Mouse (Mus musculus) cerebral cortex, adult 2 months (tissue): ENCODE results near the gene Thumpd3.

Experiments
- WGBS: fragments of 180-500 bp; shearing (Covaris S2); methylation state at CpG from one replicate; pipeline ENCODE4 v1.1.7; 2018; 5-methylcytosine and 5-hydroxymethylcytosine counted together

Gene Thumpd3

GRCm38 (mm10) chr6:113046041-113046975, at the start of gene Thumpd3:
Gene Thumpd3 (plus strand): TSS chr6:113046225.
- WGBS = under 1% methylated on average over 59 of the region's 59 CpGs

- 63% methylated on average over 1 of the region's 2 CpGs for WGBS
These were observed 46.8 kb upstream of the Thumpd3 start for GRCm38 (mm10) chr6:112999199-112999598.

DNA sequence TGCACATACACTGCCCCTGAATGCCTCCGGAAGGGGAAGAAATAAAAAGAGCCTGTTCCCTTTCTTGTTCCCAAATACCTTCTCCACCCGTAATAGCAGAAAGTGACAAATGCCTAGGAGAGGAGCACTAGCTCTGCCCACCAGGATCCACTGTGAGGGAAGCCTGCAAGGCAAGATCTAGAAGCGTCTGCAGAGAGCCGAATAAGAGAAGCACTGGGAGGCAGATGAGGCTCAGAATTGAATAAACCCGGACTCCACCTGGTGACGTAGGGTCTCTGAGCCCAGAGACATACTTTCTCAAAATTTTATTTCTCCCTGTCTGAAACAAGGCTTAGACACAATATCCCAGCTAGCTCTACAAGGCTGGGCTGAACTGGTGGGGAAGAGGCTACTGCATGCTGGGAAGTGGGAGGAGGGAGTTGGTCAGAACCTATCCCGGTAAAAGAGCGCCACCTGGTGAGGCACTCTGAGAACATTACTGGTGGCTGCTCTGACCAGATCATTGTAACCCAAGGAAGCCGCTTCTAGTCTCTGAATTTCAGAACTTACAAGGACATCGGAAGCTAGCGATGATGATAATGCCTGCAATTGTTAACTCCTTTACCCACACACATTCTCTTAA, 45.2 kb upstream of the Thumpd3 start:
- WGBS = 16% methylated on average over 11 of the region's 11 CpGs

GRCm38 (mm10) chr6:113001719-113002118, 44.3 kb upstream of the Thumpd3 start:
- WGBS = 76% methylated on average over 12 of the region's 12 CpGs

GRCm38 (mm10) chr6:113003313-113004111, 42.5 kb upstream of the Thumpd3 start:
- WGBS = 95% methylated on average over 10 of the region's 10 CpGs

DNA sequence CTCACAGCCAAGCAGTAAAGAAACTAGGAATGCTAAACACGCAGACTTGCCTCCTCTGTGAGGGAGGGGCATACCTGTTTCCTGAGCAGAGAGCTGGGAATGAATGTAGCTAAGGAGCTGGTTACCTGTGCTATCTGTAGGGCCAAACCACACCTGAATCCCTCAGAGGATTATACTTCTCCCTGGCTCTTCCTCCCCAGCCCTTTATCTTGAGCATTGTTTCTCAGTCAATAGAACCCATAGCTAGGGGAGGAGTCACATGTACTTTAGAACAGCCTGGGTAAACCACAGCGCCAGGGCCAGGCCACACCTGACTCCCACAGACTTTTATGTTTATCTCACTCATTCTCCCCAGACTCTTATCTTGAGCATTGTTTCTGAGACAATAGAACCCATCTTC, 39.2 kb upstream of the Thumpd3 start:
- WGBS = 83% methylated on average over 2 of the region's 2 CpGs

GRCm38 (mm10) chr6:113011886-113012285, 34.1 kb upstream of the Thumpd3 start:
- 57% methylated on average over 2 of the region's 2 CpGs for WGBS

GRCm38 (mm10) chr6:113012495-113012941, 33.5 kb upstream of the Thumpd3 start:
- WGBS = 45% methylated on average over 6 of the region's 6 CpGs

- WGBS = 76% methylated on average over 4 of the region's 4 CpGs
These were observed 32.5 kb upstream of the Thumpd3 start for GRCm38 (mm10) chr6:113013550-113013949.

GRCm38 (mm10) chr6:113017500-113018047, 28.5 kb upstream of the Thumpd3 start:
- WGBS = 37% methylated on average over 12 of the region's 12 CpGs

- 55% methylated on average over 6 of the region's 6 CpGs for WGBS
These were observed 27.9 kb upstream of the Thumpd3 start for GRCm38 (mm10) chr6:113018139-113018538.

DNA sequence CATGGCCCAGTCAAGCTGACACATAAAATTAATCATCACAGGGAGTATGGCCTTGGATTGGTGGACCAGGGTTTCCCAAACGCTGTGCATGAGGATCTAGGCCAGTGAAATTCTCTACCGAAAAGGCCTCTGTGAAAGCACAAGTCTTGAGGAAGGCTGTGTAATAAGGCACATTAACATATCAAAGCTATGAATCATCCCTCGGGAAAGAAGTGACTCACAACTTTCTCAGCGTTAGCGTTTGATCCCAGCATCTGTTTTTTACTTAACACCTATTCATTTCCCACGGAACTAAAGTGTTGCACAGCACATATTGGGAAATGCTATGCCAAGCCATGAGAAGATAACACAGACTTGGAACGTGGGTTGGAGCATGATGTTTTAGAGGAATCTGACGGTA, 21.2 kb upstream of the Thumpd3 start:
- 14% methylated on average over 8 of the region's 8 CpGs for WGBS

DNA sequence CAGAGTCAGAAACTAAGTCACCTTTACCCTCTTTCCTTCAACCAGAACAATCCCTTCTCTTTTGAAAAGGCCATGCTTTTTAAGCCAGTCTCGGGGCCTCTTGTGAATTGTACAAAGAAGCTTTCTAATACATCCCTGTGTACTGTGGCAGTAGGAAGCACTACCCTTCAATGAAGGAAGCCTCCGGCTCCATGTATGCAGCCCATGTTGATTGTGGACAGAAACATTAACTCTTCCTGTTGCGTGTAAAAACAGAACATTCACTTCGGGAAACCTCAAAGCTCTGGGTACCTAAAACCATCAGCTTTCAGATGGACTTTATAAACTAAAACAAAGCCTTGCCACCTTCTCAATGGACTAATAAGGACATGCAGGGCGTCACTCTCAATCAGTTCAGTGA, 20.3 kb upstream of the Thumpd3 start:
- WGBS = 76% methylated on average over 5 of the region's 5 CpGs

DNA sequence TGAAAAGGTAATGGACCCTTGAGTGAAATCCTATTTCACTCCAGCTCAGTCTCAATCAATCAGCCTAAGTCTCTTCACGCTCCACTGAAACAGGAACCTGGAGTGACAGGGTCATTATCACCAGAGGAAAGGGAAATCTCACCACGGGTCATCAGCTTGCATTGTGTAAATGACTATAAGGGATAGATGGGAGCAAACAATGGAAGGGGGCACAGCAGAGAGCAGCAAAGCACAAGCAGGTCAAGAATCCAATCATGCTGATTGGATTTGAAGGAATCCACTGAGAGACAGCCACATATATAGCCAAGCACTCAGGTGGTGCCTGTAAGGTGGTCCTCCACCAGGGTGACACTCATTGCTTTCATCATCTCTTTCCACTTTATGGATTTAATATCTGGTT, 18.6 kb upstream of the Thumpd3 start:
- WGBS = 66% methylated on average over 2 of the region's 2 CpGs

GRCm38 (mm10) chr6:113029006-113029405, 17.0 kb upstream of the Thumpd3 start:
- WGBS = 53% methylated on average over 3 of the region's 3 CpGs

- 70% methylated on average over 3 of the region's 3 CpGs for WGBS
These were observed 15.5 kb upstream of the Thumpd3 start for GRCm38 (mm10) chr6:113030553-113030952.

DNA sequence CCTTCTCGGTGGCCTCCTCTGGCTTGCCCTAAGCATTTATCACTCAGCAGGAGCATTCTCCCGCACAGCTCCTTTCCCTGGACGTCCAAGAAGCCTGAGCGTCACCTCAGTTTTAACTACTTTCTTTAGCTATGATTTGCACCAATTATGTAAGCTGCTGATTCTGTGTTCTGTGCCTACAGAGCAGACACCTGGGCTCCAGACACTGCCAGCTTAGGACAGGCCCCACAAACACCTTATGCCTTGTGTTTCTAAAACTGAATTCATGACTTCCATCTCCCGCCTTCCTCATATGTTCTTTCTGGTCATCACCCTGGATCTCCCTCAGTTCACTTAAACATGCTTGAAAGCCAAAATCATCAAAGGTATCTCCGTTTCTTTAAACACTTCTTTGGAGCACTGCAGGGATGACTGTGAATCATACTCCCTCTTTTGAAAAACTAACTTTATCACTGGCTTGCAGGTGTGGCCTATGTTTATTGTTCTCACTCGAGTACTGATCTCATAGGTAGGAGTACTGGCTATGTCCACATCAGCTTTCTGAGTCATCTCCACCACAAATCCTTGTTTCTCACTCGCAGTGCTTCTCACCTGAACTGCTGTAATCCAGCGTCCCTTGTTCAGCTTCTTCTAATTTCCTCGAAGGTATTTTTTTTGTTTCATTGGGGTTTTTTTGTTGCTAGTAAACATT, 14.9 kb upstream of the Thumpd3 start:
- WGBS = 63% methylated on average over 10 of the region's 10 CpGs

- WGBS = 72% methylated on average over 3 of the region's 3 CpGs
These were observed 13.9 kb upstream of the Thumpd3 start for GRCm38 (mm10) chr6:113032121-113032520.

DNA sequence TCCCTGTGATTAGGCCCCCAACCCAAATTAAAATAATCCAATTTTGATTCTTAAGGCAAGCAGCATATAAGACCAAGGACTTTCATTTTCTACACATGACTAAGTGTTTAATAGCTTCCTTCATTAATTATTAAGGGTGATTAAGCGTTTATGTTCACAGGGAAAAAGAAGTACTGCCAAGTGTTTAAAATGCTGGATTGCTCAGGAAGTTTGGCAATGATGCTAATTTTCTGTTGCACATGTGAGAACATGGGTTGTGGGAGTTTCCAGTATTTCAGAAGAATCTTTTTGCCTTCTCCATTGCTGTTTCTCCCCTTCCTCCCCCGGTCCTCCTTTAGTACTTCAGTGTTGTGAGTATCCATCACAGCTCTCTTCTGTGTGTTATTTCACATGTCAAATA, 12.8 kb upstream of the Thumpd3 start:
- 66% methylated on average over 2 of the region's 2 CpGs for WGBS

DNA sequence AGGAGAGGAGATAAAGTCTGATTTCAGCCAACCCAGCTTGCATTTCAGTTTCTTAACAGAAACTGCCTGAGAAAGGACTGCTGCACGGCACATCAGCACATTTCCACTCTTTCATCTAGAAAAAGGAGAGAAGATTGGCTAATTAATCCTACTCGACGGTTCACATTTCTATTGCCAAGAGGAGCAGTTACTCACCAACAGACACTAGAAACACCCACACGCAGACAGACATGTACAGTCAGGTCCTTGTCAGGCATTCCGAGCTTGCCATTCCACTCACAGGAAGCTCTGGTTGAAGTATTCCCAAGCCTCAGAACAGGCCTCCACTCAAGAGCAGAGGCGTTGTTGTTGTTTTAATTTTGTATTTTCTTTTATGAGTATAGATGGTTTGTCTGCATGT, 11.6 kb upstream of the Thumpd3 start:
- 56% methylated on average over 6 of the region's 6 CpGs for WGBS
